Mouse (Mus musculus): Measurements from ENCODE around the gene Hsd17b3.
A peak's percentile ranks its signal among the peaks of the same experiment; 100 is the strongest.
"Not testable (repeated sequence)": the region's sequence is repeated elsewhere in the genome, so short reads cannot be mapped to it uniquely, and the experiment has no call there.

The Hsd17b3 gene

GRCm38 (mm10) chr13:64081012-64081919, 7.8 kb downstream of the Hsd17b3 start:
- no peak for DNase-seq (ENCODE audit: low spot score)

GRCm38 (mm10) chr13:64077591-64077990, 11.4 kb downstream of the Hsd17b3 start:
- DNase-seq (ENCODE audit: low spot score): no peak

GRCm38 (mm10) chr13:64076074-64076473, 13.0 kb downstream of the Hsd17b3 start:
- DNase-seq (ENCODE audit: low spot score): no peak

GRCm38 (mm10) chr13:64066653-64067052, 22.4 kb downstream of the Hsd17b3 start:
- no peak for DNase-seq (ENCODE audit: low spot score)

GRCm38 (mm10) chr13:64064276-64064675, 24.8 kb downstream of the Hsd17b3 start:
- DNase-seq (ENCODE audit: low spot score): no peak

GRCm38 (mm10) chr13:64060935-64061506, 28.0 kb downstream of the Hsd17b3 start:
- DNase-seq (ENCODE audit: low spot score): no peak

- DNase-seq (ENCODE audit: low spot score): no peak
These were observed 35.1 kb downstream of the Hsd17b3 start for GRCm38 (mm10) chr13:64053959-64054358.

- not testable (repeated sequence) for DNase-seq (ENCODE audit: low spot score)
These were observed 36.7 kb downstream of the Hsd17b3 start for GRCm38 (mm10) chr13:64052281-64052680.

- DNase-seq (ENCODE audit: low spot score): no peak
These were observed 38.1 kb downstream of the Hsd17b3 start for GRCm38 (mm10) chr13:64050895-64051294.

- no peak for DNase-seq (ENCODE audit: low spot score)
These were observed 39.5 kb downstream of the Hsd17b3 start for GRCm38 (mm10) chr13:64049535-64049934.

GRCm38 (mm10) chr13:64048467-64048866, 40.6 kb downstream of the Hsd17b3 start:
- peak; percentile 16 for DNase-seq (ENCODE audit: low spot score)

GRCm38 (mm10) chr13:64039976-64040375, 49.1 kb downstream of the Hsd17b3 start:
- DNase-seq (ENCODE audit: low spot score): no peak

GRCm38 (mm10) chr13:64038114-64038513, 50.9 kb downstream of the Hsd17b3 start:
- no peak for DNase-seq (ENCODE audit: low spot score)

- DNase-seq (ENCODE audit: low spot score): peak; percentile 69
These were observed 52.7 kb downstream of the Hsd17b3 start for GRCm38 (mm10) chr13:64036079-64037011.

GRCm38 (mm10) chr13:64035036-64035435, 54.0 kb downstream of the Hsd17b3 start:
- DNase-seq (ENCODE audit: low spot score): no peak

GRCm38 (mm10) chr13:64033921-64034320, 55.1 kb downstream of the Hsd17b3 start:
- no peak for DNase-seq (ENCODE audit: low spot score)

GRCm38 (mm10) chr13:64033181-64033580, 55.8 kb downstream of the Hsd17b3 start:
- DNase-seq (ENCODE audit: low spot score): no peak

- DNase-seq (ENCODE audit: low spot score): peak; percentile 45
These were observed 57.8 kb downstream of the Hsd17b3 start for GRCm38 (mm10) chr13:64031254-64031653.

- DNase-seq (ENCODE audit: low spot score): no peak
These were observed 58.2 kb downstream of the Hsd17b3 start for GRCm38 (mm10) chr13:64030792-64031191.

- DNase-seq (ENCODE audit: low spot score): no peak
These were observed 64.2 kb downstream of the Hsd17b3 start for GRCm38 (mm10) chr13:64024803-64025202.

- DNase-seq (ENCODE audit: low spot score): no peak
These were observed 66.1 kb downstream of the Hsd17b3 start for GRCm38 (mm10) chr13:64022786-64023468.

GRCm38 (mm10) chr13:64020902-64021311, 68.1 kb downstream of the Hsd17b3 start:
- peak; percentile 18 for DNase-seq (ENCODE audit: low spot score)
